Mouse (Mus musculus): ENCODE measurements at regions not wholly inside any gene's neighbourhood (a gene's known extent, or its start where the extent isn't known, plus 50 kb on each side); places are given as distances from the start of the nearest gene placed in this dataset.

- no peak for DNase-seq (ENCODE audit: low read depth, low spot score)
Observed at GRCm38 (mm10) chr11:19073265-19073664, 54.5 kb upstream of the Meis1 start.

DNA sequence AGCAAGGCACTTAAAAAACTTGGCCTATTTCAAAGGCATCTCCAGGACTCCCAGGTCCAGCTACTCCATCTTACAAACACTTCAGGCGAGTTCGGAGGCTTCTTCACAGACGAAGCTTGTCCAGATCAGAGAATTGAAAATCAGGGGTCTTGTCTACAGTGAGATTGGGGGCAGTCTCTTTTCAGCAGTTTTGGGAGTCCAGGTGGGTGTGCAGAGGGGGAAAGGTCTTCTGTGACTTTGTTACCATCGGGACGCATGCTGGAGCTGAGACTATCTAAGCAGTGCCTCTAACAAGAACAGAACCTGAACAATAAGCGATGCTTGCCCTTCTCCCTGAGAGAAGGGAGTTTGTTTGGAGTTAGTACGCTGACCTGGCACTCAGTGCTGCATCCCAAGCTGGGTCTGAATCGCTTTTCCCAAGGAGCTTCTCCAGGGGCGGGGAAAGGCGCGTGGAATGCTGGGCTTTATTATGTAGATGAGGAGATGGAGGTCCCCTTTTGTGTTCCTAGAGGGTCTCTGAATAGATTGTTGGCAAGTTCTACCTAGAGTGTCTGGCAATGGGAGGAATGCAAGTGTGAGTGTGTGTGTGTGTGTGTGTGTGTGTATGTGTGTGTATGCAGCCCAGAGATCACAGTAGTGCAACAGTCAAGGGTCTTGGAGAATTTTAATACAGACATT lies 55.2 kb upstream of the Meis1 start:
- no peak for DNase-seq (ENCODE audit: low read depth, low spot score)

- no peak for DNase-seq (ENCODE audit: low read depth, low spot score)
Observed at GRCm38 (mm10) chr11:19091101-19091857, 72.5 kb upstream of the Meis1 start.

DNA sequence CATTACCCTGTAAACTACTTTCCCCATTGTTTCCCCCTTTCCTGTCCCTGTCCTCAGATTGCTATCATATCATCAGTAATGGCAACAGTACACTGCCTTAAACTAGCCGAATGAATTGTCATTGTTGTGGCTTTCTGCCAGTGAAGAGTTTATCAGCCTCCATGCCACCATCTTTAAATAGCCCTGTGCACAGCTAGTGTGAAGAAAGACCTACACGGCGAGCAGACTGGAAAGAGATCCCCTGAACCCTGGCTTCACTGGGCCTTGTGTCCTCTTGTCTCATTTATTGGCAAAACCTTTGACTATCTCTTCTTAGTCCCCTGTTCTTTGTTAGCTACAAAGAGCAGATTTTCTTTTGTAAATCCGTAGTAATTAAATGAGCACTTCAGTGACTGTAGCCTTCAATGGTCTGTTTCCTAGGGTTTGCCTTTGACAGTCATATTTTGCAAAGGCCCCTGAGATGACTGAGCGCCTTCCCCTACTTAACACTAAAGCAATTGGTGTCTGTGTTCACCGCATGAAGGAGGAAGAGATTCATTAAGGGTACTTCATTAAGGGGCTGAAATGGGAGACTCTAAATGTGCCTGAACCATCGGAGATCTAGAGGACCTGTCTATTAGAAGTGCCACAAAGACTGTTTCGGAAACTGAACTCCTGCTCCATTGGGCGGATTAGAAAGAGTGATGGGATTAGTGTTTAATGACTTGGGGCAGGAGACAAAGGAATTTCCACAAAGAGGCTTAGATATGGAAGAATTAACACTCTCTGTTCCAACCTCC lies 74.4 kb upstream of the Meis1 start:
- DNase-seq (ENCODE audit: low read depth, low spot score): no peak

GRCm38 (mm10) chr11:19093749-19094148 lies 75.0 kb upstream of the Meis1 start:
- DNase-seq (ENCODE audit: low read depth, low spot score): no peak

- DNase-seq (ENCODE audit: low read depth, low spot score): no peak
Observed at GRCm38 (mm10) chr11:19094183-19094582, 75.4 kb upstream of the Meis1 start.

- no peak for DNase-seq (ENCODE audit: low read depth, low spot score)
Observed at GRCm38 (mm10) chr11:19102981-19103568, 84.3 kb upstream of the Meis1 start.

- DNase-seq (ENCODE audit: low read depth, low spot score): no peak
Observed at GRCm38 (mm10) chr11:19107180-19107579, 88.4 kb upstream of the Meis1 start.

GRCm38 (mm10) chr11:19109055-19109454 lies 90.3 kb upstream of the Meis1 start:
- DNase-seq (ENCODE audit: low read depth, low spot score): no peak

GRCm38 (mm10) chr11:19111916-19112575 lies 93.3 kb upstream of the Meis1 start:
- DNase-seq (ENCODE audit: low read depth, low spot score): no peak

DNA sequence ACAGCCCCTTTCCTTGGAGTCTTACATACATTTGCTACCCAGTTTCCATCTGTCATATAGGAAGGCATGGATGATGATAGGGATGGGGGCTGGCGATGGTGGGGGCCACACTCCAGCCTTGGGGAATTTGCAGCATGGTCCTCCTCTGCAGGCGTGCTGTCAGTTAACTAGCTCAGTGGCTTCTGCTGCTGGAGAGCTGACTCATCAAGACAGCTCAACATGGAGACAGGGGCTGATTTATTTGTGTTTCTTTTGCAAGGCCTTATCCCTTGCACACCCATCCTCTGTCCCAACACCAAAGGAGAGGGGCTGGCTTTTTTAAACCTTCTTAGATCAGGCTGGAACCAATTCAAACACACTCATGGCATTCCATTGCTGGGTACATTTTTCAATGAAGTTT lies 98.3 kb upstream of the Meis1 start:
- DNase-seq (ENCODE audit: low read depth, low spot score): no peak

GRCm38 (mm10) chr11:19118258-19118657 lies 99.5 kb upstream of the Meis1 start:
- DNase-seq (ENCODE audit: low read depth, low spot score): no peak

GRCm38 (mm10) chr11:19119927-19120827 lies 101.4 kb upstream of the Meis1 start:
- no peak for DNase-seq (ENCODE audit: low read depth, low spot score)

DNA sequence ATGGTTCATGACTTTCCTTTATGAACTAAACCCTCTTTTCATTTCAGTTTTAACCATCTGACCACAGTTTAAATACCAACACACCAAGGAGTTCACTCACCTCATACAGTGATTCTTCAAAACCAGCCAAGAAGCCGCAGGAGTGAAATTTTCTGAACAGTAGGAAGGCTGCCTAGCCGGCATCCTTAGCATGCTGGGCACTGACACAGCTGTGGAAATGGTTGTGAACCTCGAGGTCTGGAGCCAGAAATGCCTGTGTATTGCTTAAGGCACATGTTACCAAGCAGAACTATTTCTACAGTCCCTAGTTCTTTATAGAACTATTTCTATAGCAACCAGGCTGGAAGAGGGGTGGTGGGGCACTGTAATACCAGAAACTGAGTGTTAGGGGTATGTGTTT lies 102.1 kb upstream of the Meis1 start:
- no peak for DNase-seq (ENCODE audit: low read depth, low spot score)

- no peak for DNase-seq (ENCODE audit: low read depth, low spot score)
Observed at GRCm38 (mm10) chr11:19135375-19136050, 116.7 kb upstream of the Meis1 start.

DNA sequence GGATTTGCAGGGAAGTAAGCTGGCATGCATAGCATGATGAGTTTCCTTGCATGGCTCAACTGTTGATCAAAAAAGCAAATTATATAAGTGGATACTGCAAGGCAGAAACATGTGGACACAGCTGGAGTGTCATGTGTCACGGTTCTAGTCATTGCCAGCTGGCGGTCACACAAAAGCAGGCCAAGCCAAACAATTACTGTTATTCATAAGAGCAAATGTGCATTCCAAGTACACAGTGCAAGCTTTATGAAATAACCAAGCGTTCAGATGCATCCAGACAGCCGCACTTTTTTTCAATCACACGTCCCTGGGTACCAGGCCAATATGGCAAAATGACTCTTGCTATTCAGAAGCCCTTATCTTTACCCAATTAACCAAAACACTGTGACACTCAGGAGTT lies 119.6 kb upstream of the Meis1 start:
- DNase-seq (ENCODE audit: low read depth, low spot score): peak; percentile 28

DNA sequence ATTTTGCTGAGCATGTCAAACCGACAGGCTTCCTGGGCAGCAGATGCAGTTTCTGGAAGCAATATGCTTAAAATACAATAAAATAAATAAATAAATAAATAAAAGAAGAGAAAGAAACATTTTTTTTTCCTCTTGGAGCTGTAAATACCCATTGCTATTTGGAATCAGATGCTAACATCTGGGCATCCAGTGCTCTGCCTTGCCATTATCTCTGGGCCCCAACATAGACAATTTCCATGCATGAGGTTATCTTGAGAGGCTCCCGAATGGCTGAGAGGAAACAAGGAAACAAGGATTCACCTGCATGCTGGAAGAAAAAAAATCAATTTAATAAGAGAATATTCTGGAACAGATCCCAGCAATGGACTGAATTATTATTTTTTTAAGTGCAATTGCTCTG lies 120.0 kb upstream of the Meis1 start:
- DNase-seq (ENCODE audit: low read depth, low spot score): no peak

DNA sequence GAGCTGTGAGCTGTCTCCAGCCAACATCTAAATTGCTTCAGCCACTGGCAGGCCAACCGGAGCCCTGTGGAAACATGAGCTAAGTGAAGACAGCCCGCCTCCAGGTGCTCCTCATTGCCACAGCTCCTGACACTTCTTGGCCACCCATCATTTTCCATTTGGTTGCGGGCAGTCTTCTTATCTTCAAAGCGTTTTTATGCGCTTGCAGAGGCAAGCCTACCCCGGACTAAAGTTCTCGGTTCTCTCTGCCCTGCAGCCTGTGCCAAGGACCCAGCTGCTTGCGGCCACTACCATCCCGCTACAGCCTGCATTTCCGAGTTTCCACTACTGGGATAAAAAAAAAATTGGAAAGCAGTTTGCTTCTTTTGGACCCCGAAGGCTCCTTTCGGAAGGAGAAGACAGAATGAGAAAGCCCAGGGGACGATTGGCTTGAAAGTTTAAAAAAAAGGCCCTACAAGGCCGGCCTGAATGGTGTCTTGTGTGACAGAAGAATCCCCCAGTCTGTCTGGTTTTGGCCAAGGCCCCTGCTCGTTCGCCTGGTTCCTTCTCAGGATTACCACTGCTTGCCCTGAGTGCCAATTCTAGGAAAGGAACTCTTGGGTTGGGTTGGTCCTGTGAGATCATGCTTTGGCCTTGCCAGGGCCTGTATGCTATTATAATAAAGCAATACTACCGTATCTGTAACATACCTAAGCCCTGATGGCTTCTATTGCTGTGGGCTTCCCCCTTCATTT lies 124.6 kb upstream of the Meis1 start:
- no peak for DNase-seq (ENCODE audit: low read depth, low spot score)

- no peak for DNase-seq (ENCODE audit: low read depth, low spot score)
Observed at GRCm38 (mm10) chr11:19144506-19144905, 125.7 kb upstream of the Meis1 start.
